Mouse (Mus musculus): ENCODE results near the gene Hist1h3c.

DNA sequence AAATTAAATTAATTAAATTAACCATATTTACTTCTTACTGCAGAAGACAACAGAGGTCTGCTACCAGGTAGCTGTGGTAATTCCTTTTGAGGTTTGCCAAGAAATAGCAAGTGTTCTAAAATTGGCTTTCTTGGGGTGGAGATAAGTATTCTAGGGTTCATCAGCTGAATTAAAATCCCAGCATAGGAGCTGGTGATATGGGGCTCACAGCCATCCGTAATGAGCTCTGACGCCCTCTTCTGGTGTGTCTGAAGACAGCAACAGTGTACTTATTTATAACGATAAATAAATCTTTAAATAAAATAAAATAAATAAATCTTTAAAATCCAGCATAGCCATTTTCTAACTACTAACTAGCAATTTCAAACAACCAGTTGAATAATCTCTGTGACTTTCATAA is 45.6 kb downstream of the Hist1h3c start:
- TF ChIP-seq CTCF (IDR thresholded peaks at IDR 0.05; ENCODE audit: extremely low read depth, insufficient read length, insufficient replicate concordance, low read depth, low read length) (no peak), POLR2A (IDR thresholded peaks at IDR 0.05; ENCODE audit: low read depth, low read length) (no peak)

Data from small intestine, adult 2 months (tissue).